Mouse (Mus musculus): Measurements from ENCODE around the gene Anxa1. TPM values are rescaled to one million over a fixed set of nuclear protein-coding genes. Genes with fewer than 3 reads are reported as not detected.

The Anxa1 gene
- polyA plus RNA-seq (2017; shearing (Covaris generic)) = 0.72 TPM

GRCm38 (mm10) chr19:20390455-20390994, at the start of gene Anxa1:
Gene Anxa1, minus strand, starts transcription at chr19:20390944.

Other genes with a start within 250 kb of the Anxa1 start
- not detected for gene Aldh1a1, start 101.8 kb upstream of the Anxa1 start, polyA plus RNA-seq (2017; shearing (Covaris generic))